Mouse (Mus musculus): ENCODE data around the gene Gpr137.
"Not testable (repeated sequence)": the region's sequence is repeated elsewhere in the genome, so short reads cannot be mapped to it uniquely, and the experiment has no call there.

The Gpr137 gene

GRCm38 (mm10) chr19:6942249-6942691, at the start of gene Gpr137:
TSS of gene Gpr137 (minus strand) at chr19:6942480.
- DNase-seq (ENCODE audit: low read depth): peak; percentile 90

GRCm38 (mm10) chr19:6991166-6991565, 48.9 kb upstream of the Gpr137 start:
- DNase-seq (ENCODE audit: low read depth): not testable (repeated sequence)

- DNase-seq (ENCODE audit: low read depth): no peak
These were observed 48.4 kb upstream of the Gpr137 start for GRCm38 (mm10) chr19:6990712-6991111.

- DNase-seq (ENCODE audit: low read depth): no peak
These were observed 47.0 kb upstream of the Gpr137 start for GRCm38 (mm10) chr19:6989251-6989650.

GRCm38 (mm10) chr19:6987904-6988285, 45.6 kb upstream of the Gpr137 start:
- no peak for DNase-seq (ENCODE audit: low read depth)

- peak; percentile 64 for DNase-seq (ENCODE audit: low read depth)
These were observed 45.0 kb upstream of the Gpr137 start, which contains the start of gene Vegfb for GRCm38 (mm10) chr19:6987061-6987903. TSS of gene Vegfb (minus strand) at chr19:6987651.

GRCm38 (mm10) chr19:6985951-6986708, 43.9 kb upstream of the Gpr137 start:
- DNase-seq (ENCODE audit: low read depth): no peak

- no peak for DNase-seq (ENCODE audit: low read depth)
These were observed 43.0 kb upstream of the Gpr137 start for GRCm38 (mm10) chr19:6985300-6985699.

- no peak for DNase-seq (ENCODE audit: low read depth)
These were observed 41.3 kb upstream of the Gpr137 start for GRCm38 (mm10) chr19:6983621-6984020.

GRCm38 (mm10) chr19:6981465-6981864, 39.2 kb upstream of the Gpr137 start:
- DNase-seq (ENCODE audit: low read depth): no peak

- DNase-seq (ENCODE audit: low read depth): peak; percentile 99
These were observed 38.3 kb upstream of the Gpr137 start, which contains the start of gene Fkbp2 for GRCm38 (mm10) chr19:6980381-6981093. TSS of gene Fkbp2 (minus strand) at chr19:6980501.

- DNase-seq (ENCODE audit: low read depth): peak; percentile 99
These were observed 37.5 kb upstream of the Gpr137 start for GRCm38 (mm10) chr19:6979486-6980380.

- DNase-seq (ENCODE audit: low read depth): peak; percentile 53
These were observed 36.8 kb upstream of the Gpr137 start for GRCm38 (mm10) chr19:6979001-6979479.

GRCm38 (mm10) chr19:6978639-6978974, 36.3 kb upstream of the Gpr137 start:
- no peak for DNase-seq (ENCODE audit: low read depth)

GRCm38 (mm10) chr19:6977759-6978638, 35.7 kb upstream of the Gpr137 start:
- no peak for DNase-seq (ENCODE audit: low read depth)

- peak; percentile 74 for DNase-seq (ENCODE audit: low read depth)
These were observed 33.5 kb upstream of the Gpr137 start, which contains the start of gene Plcb3 for GRCm38 (mm10) chr19:6975537-6976521. TSS of gene Plcb3 (minus strand) at chr19:6976470.

GRCm38 (mm10) chr19:6974211-6975205, 32.2 kb upstream of the Gpr137 start, which contains the start of gene Ppp1r14b:
TSS of gene Ppp1r14b (plus strand) at chr19:6974968.
- peak; percentile 80 for DNase-seq (ENCODE audit: low read depth)

Measured in naive thymus-derived CD4-positive, alpha-beta T cell, adult 2 months (primary cell).